Mouse (Mus musculus) ES-E14 (cell line): ENCODE results near the gene Vipr2.

ENCODE experiments used
- CHD2 ChIP-seq: IDR thresholded peaks from 2 replicates; pipeline ENCODE4 v1.6.1; 2014; ENCODE audit warnings: mild to moderate bottlenecking, low read depth, low read length, inconsistent platforms
- HCFC1 ChIP-seq: IDR thresholded peaks from 2 replicates; pipeline ENCODE4 v1.6.1; 2012; ENCODE audit warnings: low read length, inconsistent platforms, borderline replicate concordance; ENCODE audit not compliant: insufficient read depth
- MAFK ChIP-seq: IDR thresholded peaks from 2 replicates; pipeline ENCODE4 v1.6.1; 2014; ENCODE audit warnings: mild to moderate bottlenecking, low read depth, low read length, inconsistent platforms; ENCODE audit not compliant: insufficient read depth
- ZC3H11A ChIP-seq: IDR thresholded peaks from 2 replicates; pipeline ENCODE4 v1.6.1; 2012; ENCODE audit warnings: low read depth, mild to moderate bottlenecking, inconsistent platforms, low read length, borderline replicate concordance

GRCm38 (mm10) chr12:116181436-116182050, 104.0 kb downstream of the Vipr2 start:
- TF ChIP-seq ZC3H11A (no peak), CHD2 (no peak), MAFK (no peak), HCFC1 (no peak)
